Mouse (Mus musculus): ENCODE results near the gene Pofut2.

GRCm38 (mm10) chr10:77229609-77230595, 29.1 kb upstream of the Pofut2 start:
- TF ChIP-seq CTCF (IDR thresholded peaks at IDR 0.05; ENCODE audit: borderline replicate concordance, insufficient read depth, low read depth, low read length) = no peak
- TF ChIP-seq POLR2A (IDR thresholded peaks at IDR 0.05; ENCODE audit: borderline replicate concordance, insufficient read depth, low read length) = no peak

Measured in cerebellum, adult 2 months (tissue).